Mouse (Mus musculus) testis, adult 10 weeks (tissue): ENCODE results near the gene Mre11a. TPM values are rescaled to one million over a fixed set of nuclear protein-coding genes. Genes with fewer than 3 reads are reported as not detected.

ENCODE experiments used
- polyA plus RNA-seq: library from polyadenylated mRNA; stranded (reverse); fragments of 350-450 nt; fragmentation: Illumina TruSeq; extraction: RNeasy Lipid Tissue Mini Kit (QIAGEN cat#74804); gene quantifications from one replicate; pipeline ENCODE4 v1.2.3, GENCODE M21; 2014; ENCODE audit warnings: low read depth, low replicate concordance

Mre11a gene
- 83.5 TPM for polyA plus RNA-seq

DNA sequence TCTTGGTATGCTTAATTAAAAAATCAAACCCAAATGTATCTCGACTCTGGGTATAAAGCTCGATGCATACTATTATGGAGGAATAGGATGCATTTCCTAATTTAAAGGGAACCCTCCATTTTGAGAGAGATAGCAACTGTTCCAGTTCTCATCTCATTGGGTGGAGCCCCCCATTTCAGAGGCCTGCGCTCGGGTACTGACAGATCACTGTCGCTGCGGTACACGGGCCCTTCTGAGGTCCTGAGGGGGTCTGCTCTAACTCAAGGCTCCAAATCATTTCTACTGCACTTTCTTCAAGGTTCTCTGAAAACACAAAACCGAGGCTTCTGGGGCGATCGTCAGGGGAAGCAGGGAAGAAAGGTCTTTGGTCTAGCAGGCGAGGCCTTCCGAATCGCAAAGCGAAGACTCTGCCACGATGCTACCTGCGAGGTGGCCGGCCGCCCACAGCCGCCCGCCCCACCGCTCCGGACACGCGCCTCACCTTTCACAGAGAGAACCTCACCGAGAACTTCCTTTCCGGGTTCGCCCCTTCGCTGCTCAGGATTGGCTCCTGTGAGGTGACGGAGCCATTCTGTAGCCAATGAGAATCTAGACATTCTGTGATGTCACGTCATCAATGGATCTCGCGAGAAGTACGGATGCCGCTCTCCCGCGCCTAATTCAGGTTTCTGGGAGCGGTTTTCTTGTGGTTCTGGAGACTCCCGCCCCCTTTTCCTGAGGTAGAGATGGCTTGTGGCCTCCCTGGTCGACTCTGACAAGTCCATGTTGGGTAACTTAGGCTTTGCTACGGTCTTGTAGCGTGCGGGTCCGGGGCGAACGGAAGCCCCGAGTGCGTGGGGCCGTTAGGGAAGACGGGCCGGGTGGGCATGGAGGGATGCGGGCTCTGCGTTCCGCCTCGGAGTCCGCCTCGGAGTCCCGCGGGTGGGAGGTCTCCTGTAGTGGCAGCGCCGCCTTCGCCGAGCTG, at the start of gene Mre11a, which contains the start of gene Ankrd49:
Gene Mre11a, plus strand, starts transcription at position 616 of the 964 bp plus-strand sequence.
Gene Ankrd49, minus strand, starts transcription at position 818 of the 964 bp plus-strand sequence.

DNA sequence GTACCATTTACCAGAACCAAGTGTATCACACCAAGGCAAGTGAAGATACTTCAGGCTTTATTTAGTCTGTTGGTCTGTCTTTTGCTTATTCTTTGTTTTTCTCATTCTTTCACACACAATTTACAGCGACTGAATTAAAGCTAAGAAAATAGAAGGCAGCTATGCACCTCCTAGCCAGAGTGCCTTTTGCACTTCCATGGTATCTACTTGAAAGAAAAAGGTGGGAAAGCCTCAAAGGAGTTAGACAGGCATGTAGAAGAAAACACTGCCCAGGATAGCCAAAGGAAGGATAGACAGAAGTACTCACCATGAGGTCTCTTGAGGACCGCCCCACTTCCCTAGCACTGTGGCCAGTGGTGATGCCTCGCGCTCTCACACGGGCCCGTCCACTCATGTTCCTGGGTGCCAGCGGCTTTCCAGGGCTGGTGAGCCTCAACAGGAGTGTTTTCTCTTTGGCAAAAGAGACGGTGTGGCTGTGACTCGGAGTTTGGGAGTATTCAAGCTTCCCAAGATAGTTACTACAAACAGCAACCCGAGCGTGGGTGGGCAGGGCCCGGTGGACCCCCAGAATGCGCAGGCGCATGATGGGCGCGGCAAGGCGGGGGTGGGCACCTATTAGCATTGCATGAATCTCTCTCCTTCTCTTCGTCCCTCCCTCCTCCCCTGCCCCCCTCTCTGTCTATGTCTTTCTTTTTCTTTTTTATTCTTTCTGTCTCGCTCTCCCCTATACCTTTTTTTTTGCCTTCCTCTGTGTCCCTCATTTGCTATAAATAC, 44.1 kb upstream of the Mre11a start, which contains the start of gene Piwil4:
Gene Piwil4, minus strand, starts transcription at position 583 of the 774 bp plus-strand sequence.

GRCm38 (mm10) chr9:14752001-14752522, 32.4 kb upstream of the Mre11a start, which contains the start of gene Fut4:
Gene Fut4 (minus strand): TSS chr9:14752393.

GRCm38 (mm10) chr9:14770803-14771471, 13.5 kb upstream of the Mre11a start, which contains the start of gene 1700012B09Rik:
Gene 1700012B09Rik (minus strand): TSS chr9:14771030.

DNA sequence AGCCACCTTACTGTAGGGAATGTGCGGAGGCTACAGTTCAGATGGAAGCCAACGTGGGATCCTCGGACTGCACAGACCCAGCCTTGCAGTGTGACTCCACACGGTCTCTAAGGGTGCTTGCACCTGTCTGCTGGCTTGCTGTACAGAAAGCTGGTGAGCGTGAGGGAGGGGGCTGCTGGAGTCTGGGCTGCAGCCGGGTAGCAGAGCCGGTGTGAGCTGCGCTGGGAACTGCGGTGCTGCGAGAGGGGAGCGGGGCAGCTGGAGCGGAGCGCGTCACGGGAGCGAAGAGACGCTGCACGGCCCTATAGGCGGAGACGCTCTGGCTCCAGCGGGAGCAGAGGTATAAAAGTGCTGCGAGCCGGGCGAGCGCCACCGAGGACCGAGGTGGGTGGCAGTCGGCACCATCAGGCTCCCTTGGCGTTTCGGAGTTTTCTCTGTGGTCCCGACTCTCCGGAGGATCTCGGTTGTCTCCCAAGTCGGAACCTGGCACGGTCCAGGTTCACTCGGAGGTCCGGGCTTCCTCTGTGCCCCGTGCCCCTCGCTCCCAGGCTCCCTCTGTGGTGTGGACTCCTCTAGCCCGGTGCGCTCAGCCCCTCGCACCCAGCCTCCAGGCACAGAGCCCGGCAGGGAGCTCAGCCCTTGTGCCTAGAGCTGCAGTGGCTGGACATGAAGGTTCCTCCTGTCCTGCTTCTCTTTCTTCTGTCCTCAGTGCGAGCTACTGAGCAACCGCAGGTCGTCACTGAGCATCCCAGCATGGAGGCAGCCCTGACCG, 75.6 kb downstream of the Mre11a start, which contains the start of gene Gpr83:
Gene Gpr83, plus strand, starts transcription at position 343 of the 772 bp plus-strand sequence.

Other genes with a start within 250 kb of the Mre11a start
- 5.0 TPM for gene Amotl1, start 139.6 kb upstream of the Mre11a start, polyA plus RNA-seq
- 0.14 TPM for gene Piwil4, start 43.9 kb upstream of the Mre11a start, polyA plus RNA-seq
- gene Fut4, start 32.3 kb upstream of the Mre11a start, polyA plus RNA-seq = 0.50 TPM
- gene 1700012B09Rik, start 13.6 kb upstream of the Mre11a start, polyA plus RNA-seq = 364 TPM
- gene Ankrd49, start 202 bp downstream of the Mre11a start, polyA plus RNA-seq = 149 TPM
- 0.04 TPM for gene Gpr83, start 75.6 kb downstream of the Mre11a start, polyA plus RNA-seq
- not detected for gene Izumo1r, start 119.3 kb downstream of the Mre11a start, polyA plus RNA-seq